Mouse (Mus musculus) liver, embryonic 11.5 days (tissue): ENCODE data around the gene Padi4. TPM values are rescaled to one million over a fixed set of nuclear protein-coding genes. Genes with fewer than 3 reads are reported as not detected.

Experiments
- ATAC-seq: fragments of 200-750 bp; cut with Nextera tagmentation; replicated peaks from 2 replicates; pipeline ENCODE4 v1.8.0; 2017; ENCODE audit warnings: moderate number of reproducible peaks, mild to moderate bottlenecking, moderate TSS enrichment, moderate library complexity; ENCODE audit not compliant: low FRiP score
- DNase-seq: peaks from one replicate; pipeline ENCODE4 v3.0.0-alpha.2; 2017; ENCODE audit warnings: low spot score
- H3K27ac ChIP-seq: fragments of 300-500 bp; sonication (generic); 2 replicates; pipeline ENCODE4 v1.5.1; 2014; ENCODE audit warnings: mild to moderate bottlenecking, low read depth, low read length, control low read depth
- H3K27me3 ChIP-seq: fragments of 300-500 bp; sonication (generic); replicated peaks from 2 replicates; pipeline ENCODE4 v1.6.1; 2014; ENCODE audit warnings: low read length, mixed read lengths; ENCODE audit not compliant: control insufficient read depth, insufficient read depth
- H3K36me3 ChIP-seq: fragments of 300-500 bp; sonication (generic); 2 replicates; pipeline ENCODE4 v1.6.1; 2014; ENCODE audit warnings: mild to moderate bottlenecking, low read length, moderate library complexity, mixed read lengths; ENCODE audit not compliant: control insufficient read depth, insufficient read depth
- H3K4me1 ChIP-seq: fragments of 300-500 bp; sonication (generic); replicated peaks from 2 replicates; pipeline ENCODE4 v1.6.1; 2014; ENCODE audit warnings: low read length, mixed read lengths; ENCODE audit not compliant: control insufficient read depth, insufficient read depth
- H3K4me2 ChIP-seq: fragments of 300-500 bp; sonication (generic); 2 replicates; pipeline ENCODE4 v1.6.1; 2014; ENCODE audit warnings: mild to moderate bottlenecking, control low read depth, moderate library complexity
- H3K4me3 ChIP-seq: fragments of 300-500 bp; sonication (generic); 2 replicates; pipeline ENCODE4 v1.5.1; 2014; ENCODE audit warnings: low read depth, low read length, control low read depth
- H3K9ac ChIP-seq: fragments of 300-500 bp; sonication (generic); 2 replicates; pipeline ENCODE4 v1.6.1; 2014; ENCODE audit warnings: low read depth, low read length, control low read depth
- H3K9me3 ChIP-seq: fragments of 300-500 bp; sonication (generic); 2 replicates; pipeline ENCODE4 v1.6.1; 2016; ENCODE audit warnings: low read length, inconsistent platforms, mixed read lengths; ENCODE audit not compliant: control insufficient read depth
- WGBS: fragments of 180-500 bp; shearing (Covaris S2); extraction: QIAGEN DNeasy Blood & Tissue Kit; methylation state at CpG from one replicate; pipeline ENCODE4 v1.1.7; 2014; 5-methylcytosine and 5-hydroxymethylcytosine counted together
- microRNA-seq: library from miRNA; unstranded; fragments of <30 nt; microRNA quantifications from one replicate; pipeline ENCODE4, GENCODE M21; 2017; ENCODE audit warnings: borderline number of aligned reads
- polyA plus RNA-seq: library from polyadenylated mRNA; unstranded; fragments of >200 nt; fragmentation: Nextera tagmentation; extraction: Ambion mirVana; gene quantifications from 2 replicates; pipeline ENCODE4 v1.2.1, GENCODE M21; 2014

Padi4 gene
- polyA plus RNA-seq, 1 experiment from 2014 or later: 0.32 TPM

DNA sequence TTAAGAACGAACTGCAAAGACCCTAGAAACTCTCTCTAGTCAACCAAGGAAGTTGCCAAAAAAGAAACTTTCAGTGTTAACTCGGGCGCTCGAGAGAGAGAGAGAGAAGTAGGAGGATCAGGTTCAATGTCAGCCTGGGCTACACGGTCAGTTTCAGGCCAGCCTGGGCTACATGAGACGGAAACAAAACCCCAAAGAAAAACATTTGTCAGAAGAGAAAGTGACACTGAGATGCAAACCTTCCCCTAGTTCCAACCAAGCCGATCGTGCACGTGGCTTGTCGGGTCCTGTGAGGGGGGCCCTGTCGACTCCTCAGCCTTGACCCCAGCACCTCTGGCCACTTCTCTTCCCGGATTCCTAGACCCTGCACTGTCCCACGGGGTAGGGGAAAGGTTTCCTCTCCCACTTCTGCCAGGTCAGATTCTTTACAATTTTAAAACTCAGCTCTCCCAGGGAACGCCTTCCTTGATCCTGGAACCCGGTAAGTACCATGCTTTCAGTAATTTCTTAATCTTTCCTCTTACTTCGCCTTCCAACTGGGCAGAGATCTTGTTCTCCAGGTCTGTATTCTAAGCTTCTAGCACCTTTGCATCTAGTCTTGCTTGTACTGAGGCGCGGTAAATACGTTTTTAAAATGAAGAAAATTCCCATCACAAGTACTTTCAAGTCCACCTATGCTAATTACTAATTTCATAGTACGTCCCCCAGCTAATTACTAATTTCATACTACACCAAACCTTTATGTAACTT lies 73.6 kb downstream of the Padi4 start, which contains the start of gene Rcc2:
Gene Rcc2 (plus strand): TSS at position 273 of the 750 bp plus-strand sequence.
- peaks cover 50% of the 10 kb centered on the region for H3K4me1 ChIP-seq

GRCm38 (mm10) chr4:140699441-140700127 lies 74.5 kb downstream of the Padi4 start:
- Histone ChIP-seq H3K9me3 (no peaks in the 10 kb centered on the region), H3K4me1 (peaks cover 55% of the 10 kb centered on the region), H3K27ac (peak overlapping the region; percentile 100), H3K27me3 (peaks cover 3% of the 10 kb centered on the region), H3K4me3 (peak overlapping the region; percentile 98), H3K36me3 (peaks cover 4% of the 10 kb centered on the region), H3K9ac (peak overlapping the region; percentile 99), H3K4me2 (peak overlapping the region; percentile 95)
- ATAC-seq (peak; percentile 66), DNase-seq (peak; percentile 74)
- WGBS: 6% methylated on average over 29 of the region's 29 CpGs

More for the DNA sequence above, 73.6 kb downstream of the Padi4 start, which contains the start of gene Rcc2:
- Histone ChIP-seq H3K9me3 (no peaks in the 10 kb centered on the region), H3K9ac (peak within 1 kb of the TSS; percentile 99), H3K4me3 (peak within 1 kb of the TSS; percentile 98), H3K27me3 (peaks cover 3% of the 10 kb centered on the region), H3K36me3 (peaks cover 8% of the 10 kb centered on the region), H3K4me2 (peak within 1 kb of the TSS; percentile 95), H3K27ac (peak within 1 kb of the TSS; percentile 100)
- ATAC-seq (no peak), DNase-seq (no peak)
- 8% methylated on average over 20 of the region's 20 CpGs for WGBS

Small RNA genes lying within 50 kb of the gene (microRNA-seq; reads per million reads assigned to microRNA genes)
- 4.6 reads per million, percentile 11 among the genes with 10 or more reads in this experiment for gene Gm25951

Other genes starting within 250 kb of the Padi4 start
- 5.0 and 6.7 TPM in 2 replicates for gene Arhgef10l, start 108.2 kb downstream of the Padi4 start, polyA plus RNA-seq
- 66.7 and 74.5 TPM in 2 replicates for gene Rcc2, start 73.7 kb downstream of the Padi4 start, polyA plus RNA-seq
- gene Padi6, start 31.6 kb downstream of the Padi4 start, polyA plus RNA-seq: not detected in 2 replicates
- 0.56 and 0.96 TPM in 2 replicates for gene Padi3, start 36.4 kb upstream of the Padi4 start, polyA plus RNA-seq
- gene Padi1, start 71.5 kb upstream of the Padi4 start, polyA plus RNA-seq: 0.06 and 0.11 TPM in 2 replicates
- gene Padi2, start 132.1 kb upstream of the Padi4 start, polyA plus RNA-seq: 2.4 and 2.8 TPM in 2 replicates
- gene Sdhb, start 187.0 kb upstream of the Padi4 start, polyA plus RNA-seq: 339 and 355 TPM in 2 replicates
- 41.7 and 42.7 TPM in 2 replicates for gene Atp13a2, start 212.6 kb upstream of the Padi4 start, polyA plus RNA-seq
- gene Mfap2, start 236.2 kb upstream of the Padi4 start, polyA plus RNA-seq: 107 and 128 TPM in 2 replicates